ENCODE assay signal across 19 mouse cellular contexts in genomic region chr1:56685053-56685557, GRCm38 (mm10). TPM values are rescaled to one million over a fixed set of nuclear protein-coding genes. Genes with fewer than 3 reads are reported as not detected.
"Had no signal": no experiment of that assay in that cellular context is flagged by ENCODE, and none has a peak within 500 bp of the region (broad histone marks: within the 10 kb centered on the region; RNA-seq: fewer than 3 reads in every experiment).

No protein-coding gene starts in this region.

- DNase-seq: kidney, adult 2 months; kidney, postnatal 25 days; layer of hippocampus, adult 9-11 months; layer of hippocampus, postnatal 36 days; liver, embryonic 13.5 days; lung, adult 2 months; retina, postnatal 1 day; right cerebral cortex, postnatal 14 days; right cerebral cortex, postnatal 4 days; thymus, adult 2 months; thymus, postnatal 14 days; thymus, postnatal 4 days had no signal

RNA-seq across cellular contexts. Expression of gene Hsfy2, which starts 47.9 kb away (rescaled TPM):
- total RNA-seq: layer of hippocampus, adult 2 months; layer of hippocampus, postnatal 36 days; left cerebral cortex, adult 2 months; left cerebral cortex, postnatal 10 days; left cerebral cortex, postnatal 36 days; liver, adult 2 months; megakaryocyte, adult 5-6 weeks; neutrophil, adult 5-6 weeks had no signal
